Mouse (Mus musculus) spleen, adult 2 months (tissue): ENCODE results near the gene Mapk14.

ENCODE experiments used
- CTCF ChIP-seq: fragments of 200-500 bp; IDR thresholded peaks from 2 replicates; pipeline ENCODE4 v1.5.1; 2011; ENCODE audit warnings: mild to moderate bottlenecking, inconsistent platforms; ENCODE audit not compliant: insufficient read depth, insufficient read length, insufficient replicate concordance; ENCODE audit errors: extremely low read depth
- POLR2A ChIP-seq: fragments of 200-500 bp; IDR thresholded peaks from 2 replicates; pipeline ENCODE4 v1.6.1; 2011; ENCODE audit warnings: low read depth, low read length, inconsistent platforms

DNA sequence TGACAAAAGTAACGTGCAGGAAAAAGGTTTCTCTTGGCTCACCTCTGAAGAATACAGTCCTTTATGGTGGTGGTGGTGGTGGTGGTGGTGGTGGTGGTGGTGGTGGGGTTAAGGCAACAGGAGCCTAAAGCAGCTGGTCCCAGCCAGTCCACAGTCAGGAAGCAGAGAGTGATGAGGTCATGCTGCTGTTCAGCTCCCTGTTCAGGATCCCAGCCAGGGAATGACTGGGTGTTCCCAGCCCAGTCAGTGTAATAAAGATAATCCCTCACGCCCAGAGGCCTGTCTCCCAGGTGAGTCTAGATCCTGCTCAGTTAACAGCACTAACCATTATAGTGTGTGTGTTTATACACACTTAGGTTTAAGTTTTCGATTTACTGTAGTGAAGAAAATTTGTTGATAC, 10.6 kb downstream of the Mapk14 start:
- no peak for TF ChIP-seq CTCF
- TF ChIP-seq POLR2A = no peak
